Mouse (Mus musculus) kidney, adult 9 months (tissue): ENCODE results near the gene Gm4559.
A peak's percentile ranks its signal among the peaks of the same experiment; 100 is the strongest.
"Not testable (repeated sequence)": the region's sequence is repeated elsewhere in the genome, so short reads cannot be mapped to it uniquely, and the experiment has no call there.

Experiments used
- DNase-seq: peaks from one replicate; pipeline ENCODE4 v3.0.0; 2022

Gene Gm4559

DNA sequence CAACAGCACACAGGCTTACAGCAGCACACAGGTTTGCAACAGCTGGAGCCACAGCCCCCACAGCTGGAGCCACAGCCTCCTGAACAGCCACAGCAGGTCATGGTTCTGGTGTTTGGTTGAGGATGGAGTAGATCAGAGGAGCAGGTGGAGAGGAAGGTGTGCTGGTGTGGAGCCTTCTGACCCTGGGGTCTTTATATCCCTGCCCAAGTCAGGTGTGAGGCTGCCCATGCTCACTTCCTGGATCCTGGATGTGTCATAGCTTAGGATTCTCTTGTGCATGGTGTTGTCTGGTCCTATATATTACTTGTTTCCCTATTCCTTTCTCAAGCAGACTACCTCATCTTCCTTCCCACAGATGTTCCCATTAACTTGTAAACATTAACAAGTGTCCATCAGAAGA lies at the start of gene Gm4559:
TSS of gene Gm4559 (minus strand) at position 101 of the 400 bp plus-strand sequence.
- not testable (repeated sequence) for DNase-seq

- no peak for DNase-seq
Measured at GRCm38 (mm10) chr7:142323396-142324117, 49.4 kb upstream of the Gm4559 start.

DNA sequence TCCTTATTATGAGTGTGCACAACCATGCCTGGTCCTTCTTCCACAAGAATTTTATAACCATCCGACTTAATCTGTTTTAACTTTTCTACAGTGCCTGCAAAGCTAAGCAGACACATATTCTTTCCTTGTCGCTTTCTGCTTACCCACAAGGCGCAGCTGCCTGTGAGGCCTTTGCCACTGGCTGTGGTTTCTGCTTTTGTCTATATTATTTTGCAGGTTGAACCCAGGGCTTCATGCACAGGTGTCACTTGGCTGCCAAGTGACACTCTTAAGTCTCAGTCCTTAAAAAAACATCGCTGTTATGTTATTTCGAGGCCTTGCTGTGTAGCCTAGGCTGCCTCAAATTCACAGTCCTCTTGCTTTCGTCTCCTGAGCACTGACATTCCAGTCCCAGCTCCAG lies 48.5 kb upstream of the Gm4559 start:
- no peak for DNase-seq

GRCm38 (mm10) chr7:142321637-142322306 lies 47.6 kb upstream of the Gm4559 start:
- DNase-seq, result not testable (repeated sequence)

- peak; percentile 28 for DNase-seq
Measured at GRCm38 (mm10) chr7:142320906-142321305, 46.7 kb upstream of the Gm4559 start.

DNA sequence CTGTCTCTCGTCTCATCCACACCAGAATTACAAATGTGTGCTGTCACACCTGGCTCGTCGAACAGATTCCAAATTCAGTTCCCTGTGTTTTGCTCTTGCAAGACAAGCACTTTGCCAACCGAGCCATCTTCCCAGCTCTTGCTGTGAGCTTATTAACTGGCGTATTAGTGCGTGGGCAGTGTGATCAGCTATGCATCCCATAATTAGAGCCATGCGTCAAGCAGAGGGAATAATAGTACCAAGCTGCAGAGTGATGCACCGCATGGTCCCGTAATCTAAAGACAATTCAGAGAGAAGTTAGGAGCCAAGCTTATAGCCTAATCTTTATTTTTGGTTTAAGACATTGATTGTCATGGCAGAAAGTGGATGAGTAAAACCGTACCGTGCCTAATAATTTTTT lies 45.0 kb upstream of the Gm4559 start:
- DNase-seq, result no peak

- no peak for DNase-seq
Measured at GRCm38 (mm10) chr7:142317216-142317615, 43.1 kb upstream of the Gm4559 start.

- DNase-seq, result peak; percentile 35
Measured at GRCm38 (mm10) chr7:142316558-142316957, 42.4 kb upstream of the Gm4559 start.

DNA sequence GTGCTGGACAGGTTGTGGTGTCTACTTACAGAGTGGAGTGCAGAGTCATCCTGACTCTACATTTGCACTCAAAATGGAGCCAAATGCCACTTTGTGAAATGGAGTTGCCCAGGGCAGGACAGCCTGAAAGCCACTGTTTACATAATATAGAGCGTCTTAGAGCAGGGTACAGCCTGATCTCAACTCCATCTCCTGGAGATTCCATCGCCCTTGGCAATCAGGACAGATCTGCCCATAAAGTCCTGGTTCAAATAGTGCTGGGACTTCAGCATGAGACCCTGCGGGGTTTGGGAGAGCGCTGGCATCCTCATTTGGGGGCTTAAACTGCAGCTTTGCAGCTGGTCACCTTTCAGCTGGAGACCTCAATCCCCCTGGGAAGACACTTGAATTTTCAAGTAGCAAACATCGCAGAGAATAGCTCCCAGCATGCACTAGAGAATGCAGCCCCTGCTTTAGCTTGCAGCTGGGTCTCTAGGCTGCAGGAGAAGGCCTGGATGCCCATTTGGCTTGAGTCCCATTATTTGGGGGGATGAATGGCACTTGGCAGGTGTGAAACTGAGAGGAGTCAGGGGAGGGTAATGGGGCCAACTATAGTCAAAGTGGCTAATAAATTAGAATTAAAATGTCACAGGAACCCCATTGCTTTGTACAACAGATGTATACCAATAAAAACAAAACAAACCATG lies 40.6 kb upstream of the Gm4559 start:
- no peak for DNase-seq

- not testable (repeated sequence) for DNase-seq
Measured at GRCm38 (mm10) chr7:142303929-142304328, 29.8 kb upstream of the Gm4559 start.

- no peak for DNase-seq
Measured at GRCm38 (mm10) chr7:142303249-142303648, 29.1 kb upstream of the Gm4559 start, which contains the start of gene Krtap5-4. Gene Krtap5-4 (plus strand): TSS chr7:142303549.

- not testable (repeated sequence) for DNase-seq
Measured at GRCm38 (mm10) chr7:142297018-142297417, 22.9 kb upstream of the Gm4559 start, which contains the start of gene Krtap5-1. Gene Krtap5-1 (minus strand): TSS chr7:142297118.

- not testable (repeated sequence) for DNase-seq
Measured at GRCm38 (mm10) chr7:142296108-142296507, 21.9 kb upstream of the Gm4559 start.

DNA sequence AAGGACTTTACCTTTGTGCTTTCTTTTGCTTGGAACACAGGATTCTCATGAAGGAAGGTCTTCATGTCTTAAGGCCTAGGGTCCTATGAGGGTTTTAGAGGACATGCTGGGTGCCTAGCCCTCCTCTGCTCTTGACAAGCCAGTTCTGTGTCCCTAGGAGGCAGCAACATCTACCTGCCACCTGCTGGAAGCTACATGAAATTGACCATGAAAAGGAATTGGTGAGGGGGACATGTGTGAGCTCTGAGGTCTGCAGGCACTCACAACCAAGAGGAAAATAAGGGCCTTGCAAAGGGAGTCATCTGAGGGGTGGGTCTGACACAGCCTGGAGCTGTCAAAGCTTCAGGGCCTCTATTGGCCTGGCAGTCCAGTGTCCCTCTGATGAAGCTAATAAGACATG lies 21.3 kb upstream of the Gm4559 start:
- no peak for DNase-seq

DNA sequence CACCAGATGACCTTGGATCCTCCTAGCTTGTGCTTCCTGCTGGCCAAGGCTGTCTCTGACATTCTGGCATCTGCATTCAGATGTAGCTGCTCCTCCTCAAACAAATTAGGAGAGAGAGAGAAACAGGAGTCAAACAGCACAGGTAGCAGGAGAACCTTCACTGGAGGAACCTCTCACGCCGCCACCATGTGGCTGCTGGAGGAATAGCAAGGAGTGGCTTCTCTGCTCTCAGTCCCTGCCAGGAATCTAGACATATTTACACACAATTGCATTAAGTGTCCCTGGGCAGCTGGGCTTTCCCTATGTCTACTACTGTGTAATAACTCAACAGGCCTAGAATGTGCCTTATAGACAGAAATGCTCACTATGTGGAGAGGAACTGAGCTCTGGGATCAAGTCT lies 19.7 kb upstream of the Gm4559 start:
- DNase-seq, result peak; percentile 22

DNA sequence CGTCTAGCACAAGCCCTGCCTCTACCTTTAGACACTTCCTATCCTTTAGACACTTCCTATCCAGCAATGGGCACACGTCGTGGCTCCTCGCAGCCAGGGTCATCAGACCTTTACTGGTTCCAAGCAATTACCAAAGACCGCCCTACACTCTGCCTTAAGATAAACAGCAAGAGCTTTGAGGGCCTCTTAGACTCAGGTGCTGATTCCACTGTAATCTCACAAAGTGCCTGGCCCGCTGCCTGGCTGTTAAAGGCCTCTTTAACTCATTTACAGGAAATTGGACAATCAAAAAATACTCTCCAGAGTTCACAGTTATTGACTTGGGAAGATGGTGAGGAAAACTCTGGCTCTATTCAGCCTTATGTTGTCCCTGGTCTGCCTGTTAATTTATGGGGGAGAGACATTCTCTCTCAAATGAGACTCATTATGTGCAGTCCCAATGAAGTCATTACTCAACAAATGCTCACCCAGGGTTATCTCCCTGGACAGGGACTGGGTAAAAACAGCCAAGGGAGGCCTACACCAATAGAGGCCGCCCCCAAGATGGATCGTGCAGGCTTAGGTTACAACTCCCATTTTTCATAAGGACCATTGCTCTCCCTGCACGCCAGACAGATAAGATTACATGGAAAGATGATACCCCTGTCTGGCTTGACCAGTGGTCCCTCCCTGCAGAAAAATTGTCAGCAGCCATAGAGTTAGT lies 11.9 kb upstream of the Gm4559 start:
- not testable (repeated sequence) for DNase-seq

GRCm38 (mm10) chr7:142285130-142285835 lies 11.1 kb upstream of the Gm4559 start:
- DNase-seq, result peak; percentile 50

GRCm38 (mm10) chr7:142284615-142285080 lies 10.5 kb upstream of the Gm4559 start:
- peak; percentile 95 for DNase-seq

- peak; percentile 56 for DNase-seq
Measured at GRCm38 (mm10) chr7:142284023-142284591, 9.9 kb upstream of the Gm4559 start.

DNA sequence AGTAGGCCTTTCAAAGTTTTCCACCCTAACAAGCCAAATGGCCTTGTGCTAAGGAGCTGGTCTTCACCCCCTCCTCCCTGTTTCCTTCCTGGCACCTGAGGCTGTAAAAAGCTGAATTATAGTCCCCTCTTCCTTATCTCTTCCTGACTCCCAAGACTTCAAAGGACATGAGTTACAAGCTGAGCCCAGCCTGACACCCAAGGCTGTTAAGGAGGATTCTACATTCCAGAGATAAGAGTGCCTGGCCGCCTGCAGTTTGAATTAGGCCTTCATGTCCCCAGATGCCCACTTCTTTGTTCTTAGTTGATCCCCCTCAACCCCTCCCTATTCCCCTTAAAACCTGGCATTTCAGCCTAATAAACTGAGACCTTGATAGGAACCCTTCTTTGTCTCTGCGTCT lies 8.7 kb upstream of the Gm4559 start:
- peak; percentile 17 for DNase-seq

DNA sequence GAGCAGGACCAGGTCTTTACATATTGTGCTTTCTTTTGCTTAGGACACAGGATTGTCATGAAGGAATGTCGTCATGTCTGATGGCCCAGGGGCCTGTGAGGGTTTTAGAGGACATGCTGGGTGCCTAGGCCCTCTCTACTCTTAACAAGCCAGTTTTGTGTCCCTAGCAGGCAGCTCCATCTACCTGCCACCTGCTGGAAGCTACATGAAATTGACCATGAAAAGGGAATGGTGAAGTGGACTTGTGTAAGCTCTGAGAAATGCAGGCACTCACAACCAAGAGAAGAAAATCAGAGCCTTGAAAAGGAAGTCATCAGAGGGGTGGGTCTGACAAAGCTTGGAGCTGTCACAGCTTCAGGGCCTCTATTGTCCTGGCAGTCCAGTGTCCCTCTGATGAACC lies 5.1 kb upstream of the Gm4559 start:
- not testable (repeated sequence) for DNase-seq

GRCm38 (mm10) chr7:142278183-142278582 lies 4.0 kb upstream of the Gm4559 start:
- DNase-seq, result peak; percentile 47
